Mouse (Mus musculus) lung, adult 2 months (tissue): Measurements from ENCODE around the gene Tap1.

Experiments
- CTCF ChIP-seq: fragments of 200-500 bp; IDR thresholded peaks from 2 replicates; pipeline ENCODE4 v1.5.1; 2011; ENCODE audit warnings: mild to moderate bottlenecking, low read length, control low read depth; ENCODE audit not compliant: insufficient read depth
- POLR2A ChIP-seq: fragments of 200-500 bp; IDR thresholded peaks from 2 replicates; pipeline ENCODE4 v1.6.1; 2011; ENCODE audit warnings: low read depth, mild to moderate bottlenecking, control low read depth, low read length, borderline replicate concordance; ENCODE audit errors: extremely low read depth

DNA sequence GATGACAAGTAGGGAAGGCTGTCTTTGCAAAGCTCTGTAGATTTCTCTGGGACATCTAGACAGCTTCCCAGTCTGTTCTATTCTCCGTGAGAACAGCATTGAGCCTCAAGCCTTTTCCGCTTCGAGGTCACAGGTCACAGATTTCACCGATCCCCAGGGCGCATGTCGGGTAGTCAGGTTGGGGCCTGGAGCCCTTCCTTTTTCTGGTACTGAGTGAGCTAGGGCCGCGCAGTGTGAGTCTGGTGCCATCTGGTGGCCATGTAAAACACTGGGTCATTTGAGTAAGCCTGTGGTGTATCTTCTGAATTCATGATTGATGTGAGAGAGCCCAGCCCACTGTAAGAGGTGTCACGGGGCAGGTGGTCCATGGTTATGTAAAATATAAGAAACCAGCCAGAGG, 47.6 kb downstream of the Tap1 start:
- TF ChIP-seq POLR2A (no peak), CTCF (peak; percentile 96)
